Mouse (Mus musculus) telencephalon, adult 2 months (tissue): Measurements from ENCODE around the gene Zic1.

Experiments used
- DNase-seq: peaks from one replicate; pipeline ENCODE4 v3.0.0-alpha.2; 2011; ENCODE audit warnings: low read depth, low spot score

Gene Zic1

DNA sequence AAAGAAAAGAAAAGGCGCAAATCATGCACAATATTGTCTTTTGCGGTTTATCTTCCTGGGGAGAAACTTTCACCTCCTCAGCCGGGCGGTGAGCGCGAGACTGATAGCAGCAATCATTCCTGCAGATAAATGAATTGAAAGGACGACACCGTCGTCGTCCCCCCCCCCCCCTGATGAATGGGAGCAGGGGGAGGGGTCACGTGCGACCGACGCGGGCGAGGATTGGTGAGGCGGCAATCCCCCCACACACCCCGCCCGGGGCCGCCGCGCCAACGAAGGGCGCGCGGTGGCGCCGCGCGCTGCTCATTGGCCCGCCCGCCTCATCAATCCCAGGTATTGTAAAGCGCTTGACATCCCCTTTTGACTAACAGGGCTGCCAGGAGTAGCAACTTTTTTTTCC lies at the start of gene Zic1:
Gene Zic1, minus strand, starts transcription at position 147 of the 400 bp plus-strand sequence.
- DNase-seq, result no peak

DNA sequence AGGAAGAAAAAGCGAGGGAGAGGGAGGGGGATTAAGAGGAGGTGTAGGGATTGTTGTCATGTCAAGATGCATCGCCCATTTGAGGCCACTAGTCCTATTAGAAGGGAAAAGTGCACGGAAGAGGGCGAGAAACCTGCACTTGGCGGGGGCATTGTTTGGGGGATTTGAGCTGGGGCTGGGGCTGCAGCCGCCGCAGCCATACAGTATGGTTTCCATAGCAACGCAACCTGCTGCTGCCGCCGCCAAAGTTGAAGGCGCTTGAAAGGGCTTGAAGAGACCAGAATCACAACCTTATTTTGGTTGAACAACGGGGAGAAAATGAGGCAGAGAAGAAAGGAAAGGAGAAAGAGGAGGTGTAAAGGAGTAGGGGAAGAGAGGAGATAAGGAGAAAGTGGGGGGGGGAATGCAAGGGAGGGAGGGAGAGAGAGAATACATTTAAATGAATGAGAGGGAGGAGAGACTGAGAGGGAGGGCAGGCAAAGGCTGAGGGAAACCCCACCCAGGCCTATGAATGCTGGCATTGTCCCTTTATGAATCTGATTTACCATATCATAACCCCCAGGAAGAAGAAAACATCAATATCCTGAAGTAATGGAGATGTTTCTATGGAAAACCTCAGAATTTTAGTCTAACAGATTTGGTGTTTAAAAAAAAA lies 48.5 kb upstream of the Zic1 start:
- no peak for DNase-seq

DNA sequence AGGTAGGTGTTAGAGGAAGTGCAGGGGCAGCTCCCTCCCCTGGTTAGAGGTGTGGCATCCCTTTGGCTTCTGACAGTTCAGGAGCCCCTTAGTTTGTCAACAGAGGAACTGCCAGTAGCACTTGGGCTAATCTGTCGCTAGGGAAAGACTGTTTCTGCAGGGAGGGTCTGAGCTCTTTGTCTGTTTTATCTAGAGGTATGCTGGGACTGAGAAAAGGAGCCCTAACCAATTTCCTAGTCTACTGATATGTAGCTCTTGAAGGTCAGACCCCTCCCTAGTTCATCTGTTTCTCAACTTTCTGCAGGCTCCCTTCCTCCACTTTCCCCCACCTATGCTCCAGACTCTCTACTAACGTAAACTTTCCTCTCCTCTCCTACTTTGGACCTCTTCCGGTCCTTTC lies 44.2 kb upstream of the Zic1 start:
- DNase-seq, result no peak

DNA sequence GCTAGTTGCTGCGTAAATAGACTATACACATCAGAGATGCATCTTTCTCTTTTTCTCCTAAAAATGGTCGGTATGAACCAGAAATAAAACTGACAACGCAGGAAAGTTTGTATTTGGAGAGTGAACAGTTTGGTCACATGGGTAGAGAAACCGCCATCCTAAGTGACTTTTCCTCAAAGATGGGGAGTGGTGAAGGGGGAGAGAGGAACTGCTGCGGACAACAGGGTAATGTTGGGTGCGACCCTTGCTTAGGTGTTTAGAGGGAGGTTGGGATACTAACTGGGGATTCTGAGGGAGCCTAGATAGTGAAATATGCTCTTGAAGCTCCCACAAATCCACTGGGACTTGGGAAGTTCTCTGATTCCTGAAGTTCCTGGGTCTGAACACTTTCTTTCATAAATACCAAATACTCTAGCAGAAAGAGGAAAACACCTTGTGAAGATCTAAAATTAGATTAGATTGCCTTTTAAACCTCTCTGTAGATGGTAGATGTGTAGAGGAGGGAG lies 40.7 kb upstream of the Zic1 start:
- DNase-seq, result no peak

DNA sequence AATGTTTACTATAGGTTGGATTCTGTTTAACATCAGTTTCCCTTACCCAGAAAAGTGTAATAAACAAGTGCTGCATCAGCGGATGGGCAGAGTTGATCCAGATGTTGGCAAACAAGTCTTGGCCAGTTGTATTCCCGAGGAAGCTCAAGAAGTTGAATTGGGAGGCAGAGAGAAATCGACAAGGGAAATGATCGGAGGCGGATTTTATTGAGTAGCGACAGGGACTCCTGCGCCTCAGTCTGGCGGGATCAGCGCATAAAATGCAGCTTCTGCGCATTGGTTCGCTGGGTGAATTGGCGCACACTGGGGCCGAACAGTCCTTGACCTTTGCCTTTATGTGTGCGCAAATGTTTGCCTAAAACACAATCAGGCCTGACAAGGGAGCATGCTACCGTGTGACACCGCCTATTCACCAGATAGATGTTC lies 40.2 kb upstream of the Zic1 start:
- DNase-seq, result no peak

DNA sequence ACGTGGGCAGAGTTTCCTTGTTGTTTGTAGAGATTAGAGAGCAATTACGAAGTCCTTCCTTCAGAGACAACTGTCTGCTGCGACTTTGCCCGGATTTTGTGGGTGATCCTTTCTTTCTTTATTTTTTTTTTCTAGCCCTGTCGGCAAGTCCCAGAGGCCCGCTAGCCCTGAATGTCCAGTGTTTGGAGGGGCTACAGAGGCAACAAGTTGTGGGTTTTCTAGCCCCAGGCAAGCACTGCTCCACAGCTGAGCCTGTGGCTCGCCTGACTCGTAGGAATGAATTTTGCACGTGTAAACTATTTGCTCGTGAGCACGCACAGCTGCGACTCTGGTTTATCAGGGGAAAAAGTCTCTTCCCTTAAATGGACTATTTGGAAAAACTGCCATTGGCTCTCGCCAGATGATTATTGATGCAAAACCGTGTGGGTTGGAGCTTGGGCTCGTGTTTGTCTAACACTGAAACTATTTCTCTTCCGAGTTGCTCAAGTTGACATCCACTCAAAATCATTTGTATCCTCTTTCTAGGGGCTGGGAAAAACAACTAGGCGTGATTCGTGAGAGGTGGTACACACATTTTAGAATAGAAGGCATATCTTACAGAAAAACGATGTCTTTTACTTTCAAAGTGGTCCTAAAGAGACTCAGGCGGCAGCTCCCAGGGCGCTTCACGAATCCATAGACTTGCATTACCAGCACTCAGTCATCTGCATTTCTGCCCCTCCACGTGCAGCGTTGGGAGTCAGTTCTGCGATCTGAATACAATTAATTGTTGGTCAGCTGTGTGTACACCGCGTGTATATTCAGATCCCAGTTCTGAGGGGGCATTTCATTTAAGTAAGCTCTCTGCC lies 39.5 kb upstream of the Zic1 start:
- no peak for DNase-seq

DNA sequence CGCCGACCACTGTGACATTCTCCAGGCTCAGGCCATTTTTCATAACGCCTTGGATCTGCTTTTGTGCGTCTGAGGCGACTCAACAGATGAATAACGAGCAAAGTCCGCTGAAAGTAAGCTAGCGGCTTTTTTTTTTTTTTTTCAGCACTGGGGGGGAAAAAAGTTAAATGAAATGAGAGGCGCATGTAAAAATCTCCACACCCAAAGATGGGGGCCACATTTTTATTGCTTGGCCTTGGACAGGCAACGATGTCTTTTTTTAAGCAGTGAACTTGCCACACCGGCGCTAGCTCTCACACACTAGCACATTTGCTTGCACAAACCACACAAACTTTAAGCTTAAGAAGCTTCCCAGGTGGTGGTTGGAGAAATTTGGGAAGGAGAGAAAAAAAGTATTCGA lies 38.6 kb upstream of the Zic1 start:
- DNase-seq, result no peak

DNA sequence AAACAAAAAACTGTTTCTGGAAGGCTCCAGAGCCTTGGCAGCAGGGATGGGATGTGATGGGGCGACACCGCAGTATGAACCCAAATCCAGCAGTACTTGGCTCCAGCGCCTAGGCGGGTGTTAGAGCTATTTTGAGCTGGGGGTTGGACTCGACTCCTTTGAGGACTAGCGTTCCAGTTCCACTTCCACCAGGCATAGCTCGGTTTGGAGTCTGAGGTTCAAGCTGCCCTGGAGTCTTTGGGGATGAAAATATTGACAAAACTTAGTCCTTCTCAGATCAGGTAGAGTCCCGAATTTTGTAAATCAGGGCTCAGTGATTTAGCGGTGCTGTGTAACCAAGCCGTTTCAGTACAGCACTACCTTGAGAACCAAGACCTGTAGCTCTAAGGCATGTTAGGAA lies 35.9 kb upstream of the Zic1 start:
- no peak for DNase-seq

DNA sequence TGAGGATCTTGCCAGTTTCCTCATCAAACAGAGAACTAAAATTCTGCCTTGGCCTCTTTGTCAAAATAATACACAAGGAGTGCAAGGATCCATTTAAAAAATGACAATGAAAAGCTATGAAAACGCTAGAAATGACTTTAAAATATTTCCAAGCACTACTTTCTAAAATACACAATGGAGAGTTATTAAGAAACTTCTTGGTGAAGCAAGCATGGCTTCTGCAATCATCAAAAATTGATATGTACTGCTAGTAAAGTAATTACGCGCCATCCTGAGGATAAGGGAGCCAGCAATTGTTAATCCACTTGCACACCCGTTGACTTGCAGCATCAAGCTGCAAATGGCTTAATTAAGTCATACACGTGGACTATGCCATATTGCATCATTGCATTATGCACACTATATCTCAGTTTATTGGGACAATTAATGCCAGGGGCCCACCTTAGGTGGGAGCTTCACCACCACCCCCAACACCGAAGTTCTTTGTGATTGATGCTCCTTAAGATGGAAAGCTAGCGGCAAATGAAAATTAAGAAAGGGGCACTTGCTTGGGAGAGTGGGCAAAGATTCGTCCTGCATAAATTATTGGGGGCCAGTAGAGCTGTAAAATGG lies 35.0 kb upstream of the Zic1 start:
- no peak for DNase-seq

DNA sequence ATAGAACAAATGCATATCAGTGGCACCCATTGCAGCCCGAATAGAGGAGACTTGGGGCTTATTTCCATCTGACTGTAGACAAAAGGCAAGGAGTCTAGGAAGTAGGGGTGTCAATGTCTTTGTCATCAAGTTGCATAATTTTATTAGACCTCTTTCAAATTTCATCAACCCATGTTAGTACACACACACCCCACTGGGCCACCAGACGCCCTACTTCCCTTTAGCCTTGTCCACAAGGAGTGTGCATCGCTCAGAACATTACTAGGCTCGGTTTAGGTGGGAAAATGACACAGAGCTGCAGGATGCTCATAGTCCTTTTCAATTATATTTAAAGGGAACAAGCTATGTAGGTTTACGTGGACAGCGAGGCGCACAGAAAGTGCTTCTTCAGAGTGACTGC lies 34.4 kb upstream of the Zic1 start:
- no peak for DNase-seq

DNA sequence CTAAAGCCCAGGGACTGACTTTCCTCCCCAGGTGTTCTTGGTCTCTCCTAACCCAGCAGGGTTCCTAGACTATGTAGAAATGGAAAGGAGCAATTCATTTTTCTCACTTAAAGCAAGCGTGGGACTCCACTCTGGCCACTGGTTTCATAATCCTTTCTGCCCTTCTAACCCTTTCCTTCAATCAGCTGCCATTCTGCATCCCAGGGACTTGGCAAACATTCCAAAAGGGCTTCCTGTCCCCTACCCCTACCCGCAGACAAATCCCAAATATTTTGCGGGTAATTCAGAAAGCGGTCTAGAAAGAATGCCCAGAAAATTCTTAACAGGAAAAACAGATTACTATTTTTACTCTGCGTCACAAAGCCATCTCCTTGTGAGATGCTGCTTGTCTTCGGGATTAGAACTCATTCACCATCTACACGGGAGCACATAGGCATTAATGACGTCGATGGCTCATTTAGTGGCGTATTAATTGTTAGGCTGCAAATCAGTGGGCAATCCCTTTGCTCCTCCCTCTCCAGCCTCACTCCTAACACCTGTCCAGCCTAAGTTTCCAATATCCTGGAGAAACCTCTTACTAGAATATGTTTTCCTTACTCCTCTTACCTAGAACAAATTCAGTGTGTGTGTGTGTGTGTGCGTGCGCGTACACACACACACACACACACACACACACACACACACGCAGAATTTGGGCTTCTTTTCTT lies 29.6 kb upstream of the Zic1 start:
- no peak for DNase-seq

DNA sequence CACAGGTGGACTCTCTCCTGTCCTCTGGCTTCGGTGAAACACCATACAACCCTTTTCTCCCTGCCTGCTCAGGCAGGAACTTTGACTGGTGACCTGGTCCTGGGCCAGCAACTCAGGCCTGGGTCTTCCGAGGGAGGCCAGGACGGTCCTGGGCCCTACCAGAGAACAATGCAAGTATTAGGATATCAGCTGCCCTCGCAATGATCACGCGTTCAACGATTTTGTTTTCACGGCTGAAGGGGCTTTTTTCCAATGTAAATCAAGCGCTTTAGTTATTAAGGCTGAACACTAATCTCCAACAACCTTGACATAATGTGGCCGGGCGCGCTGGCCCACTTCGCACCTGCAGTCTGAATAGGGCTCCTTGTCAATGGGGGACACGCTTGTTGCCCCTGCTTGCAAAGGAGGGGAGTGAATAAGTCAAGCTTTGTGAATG lies 28.6 kb upstream of the Zic1 start:
- no peak for DNase-seq

DNA sequence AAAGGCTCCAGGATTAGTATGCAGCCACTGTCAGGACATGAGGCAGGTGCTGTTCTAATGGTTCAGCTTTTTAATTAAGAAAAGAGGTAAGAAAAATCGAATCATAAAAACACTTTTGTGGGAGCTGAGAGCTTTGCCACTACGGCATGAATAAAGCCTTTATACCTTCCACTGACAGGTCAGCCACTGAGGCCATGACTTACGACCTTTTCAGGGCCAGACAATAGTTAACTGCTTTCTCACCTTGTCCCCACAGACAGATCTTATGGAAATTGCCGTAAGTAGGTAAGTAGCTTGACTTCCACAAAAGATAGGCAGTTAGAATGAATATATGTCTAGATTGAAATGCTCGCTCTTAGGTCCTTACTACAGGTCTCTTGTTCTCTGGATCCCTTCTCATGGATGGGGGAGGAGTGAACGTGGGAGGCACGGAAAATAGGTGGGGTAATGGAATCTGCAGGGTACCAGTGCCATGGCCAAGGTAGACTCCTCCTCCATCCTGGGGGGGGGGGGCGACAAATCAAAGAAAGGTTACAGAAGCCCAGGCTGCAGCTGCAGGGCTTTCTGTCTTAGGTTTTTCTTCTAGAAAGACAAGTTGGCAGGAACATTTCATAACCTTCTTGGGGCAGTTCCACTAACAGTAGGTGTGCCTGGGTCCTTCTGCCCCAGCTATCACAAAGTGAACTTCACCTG lies 27.9 kb upstream of the Zic1 start:
- no peak for DNase-seq

DNA sequence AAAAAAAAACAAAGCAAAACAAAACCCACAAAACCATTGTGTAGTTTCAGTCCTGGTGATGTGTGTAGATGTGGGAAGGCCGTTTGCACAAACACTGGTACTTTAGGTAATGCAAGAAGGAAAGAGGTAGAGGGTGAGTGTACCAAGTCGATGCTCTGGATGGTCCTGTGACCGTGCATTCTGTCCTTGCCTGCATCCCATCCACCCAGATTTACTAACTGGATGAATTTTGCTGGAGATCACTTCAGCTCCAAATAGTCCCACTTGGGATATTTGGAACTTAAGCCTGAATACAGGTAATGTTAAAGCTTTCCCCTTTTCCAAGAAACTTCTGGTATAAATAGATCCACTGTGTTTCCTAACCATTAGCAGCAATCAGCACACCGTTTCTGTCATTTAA lies 22.6 kb upstream of the Zic1 start:
- no peak for DNase-seq

DNA sequence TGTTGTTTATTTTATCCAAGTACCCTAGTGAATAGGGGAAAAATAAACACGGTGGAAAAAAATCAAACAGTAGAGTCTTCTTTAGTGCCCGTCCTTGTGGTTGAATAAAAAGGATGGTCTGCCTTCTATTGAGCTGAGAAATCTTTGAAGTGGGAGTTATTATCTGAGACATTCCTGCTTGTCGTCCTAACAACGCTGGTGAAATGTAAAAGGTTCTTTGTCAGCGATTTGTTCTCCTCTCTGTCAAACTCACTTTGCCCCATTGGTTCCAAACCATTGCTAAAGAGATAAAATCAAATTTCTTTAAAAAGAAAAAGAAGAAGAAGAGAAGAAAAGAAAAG lies 22.1 kb upstream of the Zic1 start:
- no peak for DNase-seq

DNA sequence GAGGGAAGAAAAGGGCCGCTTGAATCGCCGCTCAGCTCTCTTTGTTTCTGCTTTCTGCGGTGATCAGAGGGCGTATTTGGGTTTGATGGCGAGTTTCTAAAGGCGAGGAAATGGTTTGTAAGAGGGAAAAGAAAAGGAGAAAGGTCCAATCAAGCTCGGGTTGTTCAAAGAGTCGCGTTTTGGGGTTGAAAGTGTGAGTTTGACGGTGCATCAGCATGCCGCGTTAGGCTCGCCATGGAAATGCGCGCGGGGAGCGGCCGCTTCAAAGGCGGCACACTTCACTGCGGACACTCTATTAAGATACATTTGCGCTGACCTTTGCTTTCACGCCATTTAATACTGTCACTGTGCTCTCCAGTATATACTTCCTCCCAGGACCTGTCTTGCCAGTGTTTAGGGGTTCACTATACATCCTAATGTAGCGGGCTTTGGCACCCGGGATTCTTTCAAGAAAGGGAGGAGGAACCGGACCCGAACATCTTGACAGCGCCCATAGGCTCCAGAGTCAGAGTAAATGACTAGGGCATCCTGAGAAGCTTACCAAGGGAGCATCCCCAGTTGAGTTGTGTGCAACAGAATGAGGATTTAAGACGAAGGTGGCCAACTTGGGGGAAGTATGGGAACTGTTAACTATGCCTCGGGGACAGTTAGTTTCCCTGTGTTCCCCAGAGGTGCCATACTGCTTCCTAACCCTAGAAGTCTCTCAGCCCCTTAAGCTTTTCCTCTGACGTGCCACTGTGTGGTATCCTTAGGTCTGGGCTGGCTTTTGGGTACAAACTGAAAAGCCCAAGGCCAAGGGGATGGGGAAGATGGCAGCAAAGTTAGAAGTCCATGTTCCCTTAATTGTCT lies 21.5 kb upstream of the Zic1 start:
- DNase-seq, result no peak

DNA sequence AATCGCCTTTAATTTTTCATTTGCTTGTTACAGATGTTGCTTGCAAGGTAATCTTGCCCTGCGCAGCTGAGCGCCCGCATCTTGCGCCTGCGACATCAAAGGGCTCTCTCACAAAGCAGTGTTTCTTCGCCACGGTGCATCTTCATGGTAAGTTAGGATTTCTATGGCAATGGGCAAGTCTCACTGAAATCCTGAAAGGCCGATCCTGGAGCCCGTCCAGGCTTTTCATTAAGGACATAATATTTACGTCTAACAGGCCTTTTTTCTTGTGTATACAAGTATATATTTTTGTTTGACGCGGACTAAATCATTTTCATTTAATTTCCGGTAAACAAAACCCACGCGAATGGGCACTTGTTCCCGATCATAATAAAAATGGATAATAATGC lies 20.9 kb upstream of the Zic1 start:
- DNase-seq, result no peak

DNA sequence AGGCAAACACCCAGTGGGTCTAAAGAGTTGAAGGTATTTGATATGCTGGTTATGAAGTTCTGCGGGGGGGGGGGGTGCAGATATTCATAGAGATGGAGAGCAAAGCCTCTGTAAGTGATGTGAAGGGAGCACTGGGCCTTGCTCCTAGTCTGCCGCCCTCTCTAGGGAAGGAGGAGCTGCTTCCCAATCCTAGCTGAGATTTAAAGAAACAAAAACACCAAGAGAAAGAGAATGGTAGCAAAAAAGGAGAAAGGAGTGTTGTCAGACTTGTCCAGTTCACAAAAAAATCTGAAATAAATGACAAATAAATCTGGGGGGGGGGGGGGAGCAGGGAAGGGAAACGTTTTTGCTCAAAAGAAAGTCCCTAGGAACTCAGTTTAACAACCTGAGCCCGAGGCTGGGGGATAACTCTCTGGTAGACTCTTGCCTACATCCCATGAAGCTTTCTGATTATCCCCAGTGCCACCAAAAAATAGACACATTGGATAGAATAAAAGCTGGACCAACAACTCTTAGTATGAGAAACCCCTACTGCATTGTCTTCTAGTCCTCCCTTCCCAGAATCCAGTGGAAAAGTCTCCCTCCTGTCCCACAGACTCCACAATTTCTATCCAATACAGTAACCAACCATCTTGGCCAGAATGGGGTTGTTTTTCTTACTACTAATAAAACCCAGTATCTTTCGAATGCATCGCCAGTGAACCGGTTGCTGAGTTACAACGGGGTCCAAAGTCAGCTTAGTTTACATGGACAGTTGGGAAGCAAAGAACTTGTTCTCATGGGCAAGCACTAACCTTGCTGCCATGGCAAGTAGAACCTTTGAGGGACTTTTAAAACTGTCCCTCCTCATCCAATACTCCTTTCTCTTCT lies 20.2 kb upstream of the Zic1 start:
- no peak for DNase-seq

DNA sequence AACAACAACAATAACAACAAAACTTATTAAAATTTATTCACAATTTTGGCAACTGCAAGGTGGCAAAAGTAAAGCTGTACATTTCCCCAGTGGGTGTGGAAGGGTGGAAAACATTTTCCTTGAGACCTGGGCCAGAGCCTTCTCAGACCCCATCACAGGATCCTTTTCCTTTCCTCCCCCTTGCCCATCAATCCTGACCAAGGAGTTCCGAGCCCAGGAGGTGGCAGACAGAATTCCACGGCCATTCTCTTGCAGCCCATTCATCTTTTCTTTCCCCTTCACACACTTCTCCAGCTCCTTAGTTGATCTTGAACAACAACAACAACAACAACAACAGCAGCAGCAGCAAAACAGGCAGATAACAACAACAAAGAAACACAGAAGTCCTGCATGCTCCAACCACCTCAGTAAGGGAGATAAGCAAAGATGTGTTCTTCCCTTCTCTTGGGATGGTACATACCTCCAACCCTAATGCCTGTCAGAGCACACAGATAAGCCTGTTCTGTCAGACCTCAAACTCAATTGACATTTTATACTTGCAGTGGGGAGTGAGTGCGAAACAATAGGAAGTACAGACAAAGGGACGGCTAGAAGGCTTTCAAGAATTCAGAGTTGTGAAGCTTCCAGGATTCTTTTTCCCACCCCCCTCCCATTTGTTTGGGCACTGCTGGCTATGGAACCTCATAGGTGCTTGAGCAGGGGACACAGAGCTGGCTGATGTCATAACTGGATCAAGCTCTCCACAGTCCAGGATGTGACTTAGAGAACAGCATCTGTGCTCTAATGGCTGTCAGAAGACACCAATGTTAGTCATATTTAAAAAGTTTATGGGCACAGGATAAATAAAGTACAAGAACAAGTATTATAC lies 19.3 kb upstream of the Zic1 start:
- DNase-seq, result no peak
